Mouse (Mus musculus) stomach, postnatal 0 days (tissue): Measurements from ENCODE around the gene Slc25a30. TPM values are rescaled to one million over a fixed set of nuclear protein-coding genes. Genes with fewer than 3 reads are reported as not detected.

Experiments used
- ATAC-seq: fragments of 200-750 bp; cut with Nextera tagmentation; 2 replicates; pipeline ENCODE4 v1.8.0; 2017; ENCODE audit not compliant: low FRiP score, low TSS enrichment
- DNase-seq: peaks from one replicate; pipeline ENCODE4 v3.0.0-alpha.2; 2016; ENCODE audit warnings: low spot score
- H3K27ac ChIP-seq: fragments of 300-500 bp; sonication (generic); replicated peaks from 2 replicates; pipeline ENCODE4 v1.5.1; 2014; ENCODE audit warnings: mild to moderate bottlenecking, control low read depth
- H3K27me3 ChIP-seq: fragments of 300-500 bp; sonication (generic); 2 replicates; pipeline ENCODE4 v1.6.1; 2014; ENCODE audit warnings: low read length; ENCODE audit not compliant: control insufficient read depth, insufficient read depth
- H3K36me3 ChIP-seq: fragments of 300-500 bp; sonication (generic); 2 replicates; pipeline ENCODE4 v1.6.1; 2014; ENCODE audit warnings: low read length, mixed read lengths; ENCODE audit not compliant: control insufficient read depth, insufficient read depth
- H3K4me1 ChIP-seq: fragments of 300-500 bp; sonication (generic); replicated peaks from 2 replicates; pipeline ENCODE4 v1.6.1; 2014; ENCODE audit warnings: antibody characterized with exemption; ENCODE audit not compliant: control insufficient read depth, insufficient read depth
- H3K4me2 ChIP-seq: fragments of 300-500 bp; sonication (generic); replicated peaks from 2 replicates; pipeline ENCODE4 v1.6.1; 2014; ENCODE audit warnings: low read depth, mild to moderate bottlenecking, control low read depth, moderate library complexity
- H3K4me3 ChIP-seq: fragments of 300-500 bp; sonication (generic); 2 replicates; pipeline ENCODE4 v1.5.1; 2014; ENCODE audit warnings: low read depth, low read length, control low read depth
- H3K9ac ChIP-seq: fragments of 300-500 bp; sonication (generic); 2 replicates; pipeline ENCODE4 v1.6.1; 2014; ENCODE audit warnings: mild to moderate bottlenecking, low read length, control low read depth, mixed read lengths
- H3K9me3 ChIP-seq: fragments of 300-500 bp; sonication (generic); 2 replicates; pipeline ENCODE4 v1.6.1; 2016; ENCODE audit warnings: low read length; ENCODE audit not compliant: control insufficient read depth
- CTCF ChIP-seq: IDR thresholded peaks from 2 replicates; pipeline ENCODE4 v1.5.1; 2016; ENCODE audit warnings: antibody characterized with exemption, low read depth, mild to moderate bottlenecking, moderate library complexity
- EP300 ChIP-seq: optimal IDR thresholded peaks from 2 replicates; pipeline ENCODE3; 2016; ENCODE audit warnings: antibody characterized with exemption
- WGBS: fragments of 180-500 bp; shearing (Covaris S2); extraction: QIAGEN DNeasy Blood & Tissue Kit; methylation state at CpG from one replicate; pipeline ENCODE4 v1.1.7; 2014; 5-methylcytosine and 5-hydroxymethylcytosine counted together
- polyA plus RNA-seq: library from polyadenylated mRNA; unstranded; fragments of >200 nt; fragmentation: Nextera tagmentation; extraction: Ambion mirVana; gene quantifications from 2 replicates; pipeline ENCODE4 v1.2.1, GENCODE M21; 2015

Slc25a30 gene
- polyA plus RNA-seq, 1 experiment from 2014 or later: 1.3 TPM

GRCm38 (mm10) chr14:75790411-75790996 is 3.7 kb upstream of the Slc25a30 start:
- H3K36me3 ChIP-seq: no peaks in the 10 kb centered on the region
- 74% methylated on average over 3 of the region's 3 CpGs for WGBS
- TF ChIP-seq CTCF (no peak), EP300 (no peak)

GRCm38 (mm10) chr14:75789291-75789690 is 2.5 kb upstream of the Slc25a30 start:
- Histone ChIP-seq H3K4me2 (no peak overlapping the region), H3K27me3 (no peaks in the 10 kb centered on the region), H3K9ac (no peak overlapping the region), H3K9me3 (no peaks in the 10 kb centered on the region), H3K4me3 (no peak overlapping the region), H3K4me1 (peaks cover 4% of the 10 kb centered on the region; the same call in 1 of the 2 replicates), H3K27ac (no peak overlapping the region), H3K36me3 (no peaks in the 10 kb centered on the region)
- ATAC-seq (no peak), DNase-seq (no peak)
- WGBS: 69% methylated on average over 6 of the region's 6 CpGs
- TF ChIP-seq EP300: no peak
- no peak for TF ChIP-seq CTCF

More at GRCm38 (mm10) chr14:75790411-75790996, 3.7 kb upstream of the Slc25a30 start:
- Histone ChIP-seq H3K27ac (no peak overlapping the region), H3K4me1 (peaks cover 4% of the 10 kb centered on the region; the same call in 1 of the 2 replicates), H3K4me3 (no peak overlapping the region), H3K9me3 (no peaks in the 10 kb centered on the region), H3K27me3 (no peaks in the 10 kb centered on the region), H3K4me2 (no peak overlapping the region), H3K9ac (no peak overlapping the region)
- ATAC-seq: no peak
- DNase-seq: no peak

- TF ChIP-seq CTCF (no peak), EP300 (no peak)
- no peak for ATAC-seq
- no peaks in the 10 kb centered on the region for H3K36me3 ChIP-seq
- no peaks in the 10 kb centered on the region for H3K9me3 ChIP-seq
- 25% methylated on average over 7 of the region's 7 CpGs for WGBS
- H3K4me3 ChIP-seq: peak overlapping the region; percentile 70; the same call in 1 of the 2 replicates
- H3K4me1 ChIP-seq: peaks cover 4% of the 10 kb centered on the region; the same call in 1 of the 2 replicates
- H3K27ac ChIP-seq: no peak overlapping the region
- DNase-seq: no peak
- H3K4me2 ChIP-seq: peak overlapping the region; percentile 80
- no peak overlapping the region for H3K9ac ChIP-seq
- H3K27me3 ChIP-seq: no peaks in the 10 kb centered on the region
Observed at GRCm38 (mm10) chr14:75787794-75788175, 948 bp upstream of the Slc25a30 start.

- H3K4me2 ChIP-seq: peak overlapping the region; percentile 80
- peaks cover 4% of the 10 kb centered on the region; the same call in 1 of the 2 replicates for H3K4me1 ChIP-seq
- TF ChIP-seq EP300: no peak
- no peak for TF ChIP-seq CTCF
- WGBS: 2% methylated on average over 26 of the region's 31 CpGs
- ATAC-seq: peak; percentile 66
- DNase-seq: no peak
- H3K4me3 ChIP-seq: peak overlapping the region; percentile 70
- H3K9ac ChIP-seq: peak overlapping the region; percentile 72
- H3K36me3 ChIP-seq: no peaks in the 10 kb centered on the region
- no peaks in the 10 kb centered on the region for H3K27me3 ChIP-seq
- no peaks in the 10 kb centered on the region for H3K9me3 ChIP-seq
- peak overlapping the region; percentile 75 for H3K27ac ChIP-seq
Observed at GRCm38 (mm10) chr14:75786424-75786867, 391 bp downstream of the Slc25a30 start.

GRCm38 (mm10) chr14:75779913-75780312 is 6.9 kb downstream of the Slc25a30 start:
- TF ChIP-seq CTCF (no peak), EP300 (no peak)
- ATAC-seq (no peak), DNase-seq (no peak)
- Histone ChIP-seq H3K27ac (no peak overlapping the region), H3K36me3 (no peaks in the 10 kb centered on the region), H3K4me2 (no peak overlapping the region), H3K4me3 (no peak overlapping the region), H3K4me1 (no peaks in the 10 kb centered on the region), H3K27me3 (no peaks in the 10 kb centered on the region), H3K9ac (no peak overlapping the region), H3K9me3 (no peaks in the 10 kb centered on the region)
- 82% methylated on average over 4 of the region's 4 CpGs for WGBS

GRCm38 (mm10) chr14:75776637-75777036 is 10.2 kb downstream of the Slc25a30 start:
- DNase-seq (no peak), ATAC-seq (no peak)
- 93% methylated on average over 8 of the region's 8 CpGs for WGBS
- H3K9me3 ChIP-seq: no peaks in the 10 kb centered on the region
- no peak overlapping the region for H3K4me2 ChIP-seq
- H3K4me3 ChIP-seq: no peak overlapping the region
- no peaks in the 10 kb centered on the region for H3K27me3 ChIP-seq
- no peaks in the 10 kb centered on the region for H3K4me1 ChIP-seq
- H3K27ac ChIP-seq: no peak overlapping the region
- H3K9ac ChIP-seq: no peak overlapping the region
- no peaks in the 10 kb centered on the region for H3K36me3 ChIP-seq
- TF ChIP-seq EP300 (no peak), CTCF (no peak)
